Mouse (Mus musculus) testis, adult 2 months (tissue): Measurements from ENCODE around the gene Tex101. TPM values are rescaled to one million over a fixed set of nuclear protein-coding genes. Genes with fewer than 3 reads are reported as not detected.

Experiments
- H3K27ac ChIP-seq: fragments of 200-500 bp; 2 replicates; pipeline ENCODE4 v1.5.1; 2012; ENCODE audit warnings: low read depth, low read length; ENCODE audit not compliant: control insufficient read depth, insufficient read depth
- H3K27me3 ChIP-seq: fragments of 200-500 bp; 2 replicates; pipeline ENCODE4 v1.6.1; 2012; ENCODE audit warnings: mild to moderate bottlenecking, low read length, moderate library complexity; ENCODE audit not compliant: control insufficient read depth, insufficient read depth
- H3K36me3 ChIP-seq: fragments of 200-500 bp; 2 replicates; pipeline ENCODE4 v1.6.1; 2012; ENCODE audit warnings: mild to moderate bottlenecking, low read length; ENCODE audit not compliant: control insufficient read depth, insufficient read depth
- H3K4me1 ChIP-seq: fragments of 200-500 bp; 2 replicates; pipeline ENCODE4 v1.6.1; 2012; ENCODE audit warnings: low read length; ENCODE audit not compliant: control insufficient read depth, insufficient read depth
- H3K4me3 ChIP-seq: fragments of 200-500 bp; 2 replicates; pipeline ENCODE4 v1.5.1; 2012; ENCODE audit warnings: low read depth, mild to moderate bottlenecking, low read length, moderate library complexity, mixed read lengths; ENCODE audit not compliant: control insufficient read depth
- CTCF ChIP-seq: fragments of 200-500 bp; IDR thresholded peaks from 2 replicates; pipeline ENCODE4 v1.5.1; 2012; ENCODE audit warnings: low read depth, mild to moderate bottlenecking, inconsistent platforms, low read length, moderate library complexity; ENCODE audit not compliant: control insufficient read depth, insufficient read depth, insufficient replicate concordance
- POLR2A ChIP-seq: fragments of 200-500 bp; IDR thresholded peaks from 2 replicates; pipeline ENCODE4 v1.6.1; 2012; ENCODE audit warnings: low read depth, mild to moderate bottlenecking, inconsistent platforms, low read length, moderate library complexity; ENCODE audit not compliant: control insufficient read depth
- polyA plus RNA-seq: library from polyadenylated mRNA; depleted of rRNA; stranded (reverse); fragments of >200 nt; gene quantifications from 2 replicates; pipeline ENCODE4 v1.2.3, GENCODE M21; 2012

Tex101 gene
- polyA plus RNA-seq, 1 experiment, result 545 TPM

- Histone ChIP-seq H3K27ac (no peak overlapping the region), H3K4me1 (peaks cover 3% of the 10 kb centered on the region), H3K4me3 (no peak overlapping the region), H3K36me3 (no peaks in the 10 kb centered on the region), H3K27me3 (no peaks in the 10 kb centered on the region)
- TF ChIP-seq CTCF (no peak), POLR2A (no peak)
Observed at GRCm38 (mm10) chr7:24644996-24645395, 31.5 kb downstream of the Tex101 start.

GRCm38 (mm10) chr7:24644492-24644891 lies 32.0 kb downstream of the Tex101 start:
- TF ChIP-seq CTCF (no peak), POLR2A (no peak)
- H3K4me1 ChIP-seq, result peaks cover 3% of the 10 kb centered on the region
- no peak overlapping the region for H3K4me3 ChIP-seq

GRCm38 (mm10) chr7:24642491-24642890 lies 34.0 kb downstream of the Tex101 start:
- TF ChIP-seq POLR2A, result no peak
- peak; percentile 84; the same call in 1 of the 2 replicates for TF ChIP-seq CTCF
- H3K36me3 ChIP-seq, result no peaks in the 10 kb centered on the region
- peaks cover 15% of the 10 kb centered on the region for H3K4me1 ChIP-seq
- H3K27ac ChIP-seq, result no peak overlapping the region
- no peak overlapping the region for H3K4me3 ChIP-seq
- H3K27me3 ChIP-seq, result no peaks in the 10 kb centered on the region; the same call in 1 of the 2 replicates

More at GRCm38 (mm10) chr7:24644492-24644891, 32.0 kb downstream of the Tex101 start:
- Histone ChIP-seq H3K36me3 (no peaks in the 10 kb centered on the region), H3K27me3 (no peaks in the 10 kb centered on the region), H3K27ac (no peak overlapping the region)

GRCm38 (mm10) chr7:24640450-24640849 lies 36.0 kb downstream of the Tex101 start:
- H3K27me3 ChIP-seq, result peaks cover 5% of the 10 kb centered on the region
- peaks cover 25% of the 10 kb centered on the region for H3K4me1 ChIP-seq
- TF ChIP-seq POLR2A (no peak), CTCF (no peak)
- no peak overlapping the region for H3K27ac ChIP-seq
- H3K4me3 ChIP-seq, result no peak overlapping the region
- H3K36me3 ChIP-seq, result no peaks in the 10 kb centered on the region

DNA sequence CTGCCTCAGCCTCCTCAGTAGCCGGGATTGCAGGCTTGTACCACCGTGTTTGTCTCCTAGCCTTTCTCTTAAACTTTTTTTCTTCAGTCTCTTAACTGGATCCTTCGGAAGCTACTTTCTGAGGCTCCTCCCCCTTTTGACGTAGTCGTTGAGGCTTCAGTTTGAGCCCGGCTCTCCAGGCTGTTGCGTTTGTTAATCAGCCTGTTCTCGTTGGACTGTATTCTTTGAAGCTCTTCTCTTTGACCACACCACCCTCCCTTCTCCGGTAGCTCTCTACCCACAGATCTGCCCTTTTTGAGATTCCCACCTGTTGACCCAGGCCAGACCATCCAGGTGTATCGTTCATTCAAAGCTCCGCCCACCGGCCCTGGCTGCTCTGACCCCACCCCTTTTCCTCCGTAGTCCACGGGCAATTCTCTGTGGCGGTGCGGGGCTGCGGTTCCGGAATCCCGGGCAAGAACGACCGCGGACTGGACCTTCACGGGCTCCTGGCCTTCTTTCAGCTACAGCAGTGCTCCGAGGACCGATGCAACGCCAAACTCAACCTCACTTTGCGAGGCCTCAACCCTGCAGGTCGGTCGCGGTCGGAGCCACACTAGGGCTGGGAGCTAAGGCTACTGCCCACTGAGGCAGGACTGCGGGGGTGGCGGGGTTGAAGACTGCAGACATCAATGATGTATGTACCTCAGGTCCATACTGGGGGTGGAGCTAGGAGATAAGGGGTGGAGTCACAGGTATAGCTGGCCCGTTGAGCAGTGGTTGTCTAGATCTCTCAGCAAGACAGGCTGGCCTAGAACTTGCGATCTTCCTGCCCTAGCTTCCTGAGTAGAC lies 38.2 kb downstream of the Tex101 start:
- Histone ChIP-seq H3K4me1 (peaks cover 25% of the 10 kb centered on the region), H3K4me3 (peak overlapping the region; percentile 11), H3K36me3 (no peaks in the 10 kb centered on the region), H3K27ac (no peak overlapping the region), H3K27me3 (peaks cover 5% of the 10 kb centered on the region)
- no peak for TF ChIP-seq POLR2A
- TF ChIP-seq CTCF, result no peak

DNA sequence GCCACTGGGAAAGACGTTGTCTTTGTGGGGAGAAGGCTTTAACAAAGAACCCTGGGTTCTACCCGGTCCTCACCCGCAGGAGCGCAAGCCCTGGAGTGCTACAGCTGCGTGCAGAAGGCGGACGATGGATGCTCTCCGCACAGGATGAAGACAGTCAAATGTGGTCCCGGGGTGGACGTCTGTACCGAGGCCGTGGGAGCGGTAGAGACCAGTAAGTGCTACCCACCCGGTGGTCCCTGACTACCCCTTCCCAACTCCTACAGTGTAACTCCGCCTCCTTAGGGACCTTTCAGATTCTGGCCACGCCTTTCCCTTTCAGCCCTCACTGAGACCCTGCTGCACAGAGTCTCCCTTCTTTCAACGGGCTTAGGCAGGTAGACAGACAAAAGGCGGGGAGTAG lies 39.4 kb downstream of the Tex101 start:
- no peak overlapping the region for H3K27ac ChIP-seq
- peaks cover 25% of the 10 kb centered on the region for H3K4me1 ChIP-seq
- no peak overlapping the region for H3K4me3 ChIP-seq
- H3K27me3 ChIP-seq, result peaks cover 5% of the 10 kb centered on the region
- TF ChIP-seq POLR2A, result no peak
- TF ChIP-seq CTCF, result no peak
- H3K36me3 ChIP-seq, result no peaks in the 10 kb centered on the region

DNA sequence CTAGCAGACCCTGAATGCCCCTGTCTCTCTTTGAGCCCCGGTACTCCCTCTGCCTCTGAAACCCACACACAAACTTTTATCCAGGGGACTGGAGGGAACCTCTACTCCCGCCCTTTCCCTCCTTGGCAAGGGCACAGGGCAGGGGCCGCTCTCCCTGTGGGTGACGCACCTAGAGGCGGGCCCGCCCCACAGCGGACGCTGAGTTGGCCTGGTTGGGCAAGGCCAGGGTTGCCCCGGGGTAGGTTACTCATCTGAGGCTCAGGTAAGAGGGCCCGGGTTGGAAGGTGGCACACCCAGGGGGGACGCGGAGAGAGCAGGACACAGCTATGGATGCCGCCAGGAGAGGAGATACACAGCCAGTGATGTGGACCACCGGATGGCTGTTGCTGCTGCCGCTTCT lies 40.2 kb downstream of the Tex101 start, which contains the start of gene Lypd3:
Lypd3 (plus strand) TSS at position 287 of the 400 bp plus-strand sequence.
- H3K36me3 ChIP-seq, result no peaks in the 10 kb centered on the region
- H3K4me1 ChIP-seq, result peaks cover 25% of the 10 kb centered on the region
- H3K27me3 ChIP-seq, result peaks cover 5% of the 10 kb centered on the region
- TF ChIP-seq POLR2A, result no peak
- TF ChIP-seq CTCF, result no peak
- no peak within 1 kb of the TSS for H3K27ac ChIP-seq
- no peak within 1 kb of the TSS for H3K4me3 ChIP-seq
